Mouse (Mus musculus) thymus, postnatal 10 days (tissue): ENCODE measurements around the gene Plcb1.

Experiments
- DNase-seq, 2 experiments: peaks; one replicate each; pipeline ENCODE4 v3.0.0; 2021; ENCODE audit warnings: low spot score in 2 of 2

Plcb1 gene

GRCm38 (mm10) chr2:135404095-135404494 lies 618.2 kb downstream of the Plcb1 start:
- no peak for DNase-seq

- DNase-seq = no peak
These were observed 623.7 kb downstream of the Plcb1 start for GRCm38 (mm10) chr2:135409418-135410097.

GRCm38 (mm10) chr2:135411675-135412074 lies 625.8 kb downstream of the Plcb1 start:
- no peak for DNase-seq

- DNase-seq = no peak
These were observed 629.3 kb downstream of the Plcb1 start for GRCm38 (mm10) chr2:135415137-135415536.

- DNase-seq = no peak
These were observed 633.4 kb downstream of the Plcb1 start for GRCm38 (mm10) chr2:135419301-135419700.

- no peak for DNase-seq
These were observed 649.2 kb downstream of the Plcb1 start for GRCm38 (mm10) chr2:135434947-135435515.

GRCm38 (mm10) chr2:135439034-135439433 lies 653.2 kb downstream of the Plcb1 start:
- no peak for DNase-seq

GRCm38 (mm10) chr2:135439546-135440517 lies 654.0 kb downstream of the Plcb1 start:
- no peak for DNase-seq

- no peak for DNase-seq
These were observed 667.7 kb downstream of the Plcb1 start for GRCm38 (mm10) chr2:135453581-135453980.

GRCm38 (mm10) chr2:135454015-135454414 lies 668.1 kb downstream of the Plcb1 start:
- DNase-seq = no peak

- DNase-seq = no peak
These were observed 668.6 kb downstream of the Plcb1 start for GRCm38 (mm10) chr2:135454455-135454854.

- DNase-seq = no peak
These were observed 682.0 kb downstream of the Plcb1 start for GRCm38 (mm10) chr2:135467895-135468294.

- no peak for DNase-seq
These were observed 688.2 kb downstream of the Plcb1 start for GRCm38 (mm10) chr2:135474107-135474506.

GRCm38 (mm10) chr2:135485248-135485647 lies 699.4 kb downstream of the Plcb1 start:
- no peak for DNase-seq

- DNase-seq = no peak
These were observed 702.4 kb downstream of the Plcb1 start for GRCm38 (mm10) chr2:135488277-135488676.

- no peak for DNase-seq
These were observed 703.3 kb downstream of the Plcb1 start for GRCm38 (mm10) chr2:135489127-135489526.

- no peak for DNase-seq
These were observed 706.9 kb downstream of the Plcb1 start for GRCm38 (mm10) chr2:135492777-135493176.

- no peak for DNase-seq
These were observed 710.7 kb downstream of the Plcb1 start for GRCm38 (mm10) chr2:135496553-135496952.

GRCm38 (mm10) chr2:135497251-135497650 lies 711.4 kb downstream of the Plcb1 start:
- DNase-seq = no peak

- DNase-seq = no peak
These were observed 715.0 kb downstream of the Plcb1 start for GRCm38 (mm10) chr2:135500872-135501271.

GRCm38 (mm10) chr2:135503328-135503997 lies 717.6 kb downstream of the Plcb1 start:
- DNase-seq = no peak

GRCm38 (mm10) chr2:135503998-135504354 lies 718.1 kb downstream of the Plcb1 start:
- DNase-seq = no peak
